Mouse (Mus musculus) embryo, embryonic 10.5 days (tissue): ENCODE results near the gene Gtf3c2.
"Not testable (repeated sequence)": the region's sequence is repeated elsewhere in the genome, so short reads cannot be mapped to it uniquely, and the experiment has no call there.

Experiments
- DNase-seq: peaks from one replicate; pipeline ENCODE4 v3.0.0-alpha.2; 2015; ENCODE audit warnings: low spot score

Gtf3c2 gene

GRCm38 (mm10) chr5:31179766-31180630 lies at the start of gene Gtf3c2, which contains the start of gene Gm29609:
Gtf3c2 (minus strand) TSS chr5:31180144.
Gm29609 (minus strand) TSS chr5:31179911.
- peak; percentile 96 for DNase-seq

DNA sequence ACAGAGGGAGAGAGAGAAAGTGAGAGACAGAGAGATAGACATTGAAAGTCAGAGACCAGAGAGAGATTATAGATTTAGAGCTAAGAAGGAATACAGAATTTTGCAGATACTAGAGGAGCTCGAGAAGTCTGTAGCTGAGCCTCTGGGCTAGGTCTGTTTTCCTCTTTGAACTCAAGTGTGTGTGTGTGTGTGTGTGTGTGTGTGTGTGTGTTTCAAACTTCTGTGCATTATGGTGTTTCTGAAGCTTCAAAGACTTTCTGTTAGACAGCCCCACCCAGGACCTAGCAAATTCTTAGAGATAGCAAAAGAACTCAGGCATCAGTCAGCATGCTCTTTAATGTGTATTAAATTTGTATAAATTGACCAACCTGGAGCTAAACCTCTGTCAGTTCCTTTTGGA lies 46.7 kb upstream of the Gtf3c2 start:
- DNase-seq = no peak

- DNase-seq = no peak
These were observed 42.8 kb upstream of the Gtf3c2 start for GRCm38 (mm10) chr5:31222696-31223095.

GRCm38 (mm10) chr5:31221304-31221945 lies 41.5 kb upstream of the Gtf3c2 start:
- DNase-seq = peak; percentile 87

GRCm38 (mm10) chr5:31220448-31221303 lies 40.7 kb upstream of the Gtf3c2 start, which contains the start of gene Ppm1g:
Ppm1g (minus strand) TSS chr5:31220687.
- peak; percentile 97 for DNase-seq

DNA sequence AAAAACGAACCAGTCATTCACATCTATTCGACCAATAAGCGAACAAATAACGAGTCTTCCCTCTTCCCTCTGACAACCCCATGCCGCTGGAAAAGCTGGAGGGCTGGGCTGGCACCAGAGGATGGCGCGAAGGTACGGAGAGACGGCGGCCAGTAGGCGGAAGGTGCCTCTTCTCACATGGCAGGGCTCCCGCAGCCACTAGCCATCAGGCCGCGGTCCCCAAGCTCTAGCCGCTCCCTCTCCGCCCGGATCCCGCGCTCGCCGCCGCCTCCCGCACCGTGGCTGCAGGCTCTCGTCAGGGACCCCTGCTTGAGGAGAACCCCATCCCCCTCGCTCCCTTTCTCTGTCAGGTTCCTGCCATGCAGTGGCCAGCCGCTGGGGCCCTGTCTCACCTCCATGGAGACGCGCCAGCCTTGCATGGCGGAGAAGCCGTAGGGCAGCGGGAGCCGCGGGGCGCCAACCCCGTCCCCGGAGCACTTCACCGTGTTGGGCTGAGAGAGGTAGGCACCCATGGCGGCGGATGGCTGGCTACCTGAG lies 40.0 kb upstream of the Gtf3c2 start:
- peak; percentile 64 for DNase-seq

DNA sequence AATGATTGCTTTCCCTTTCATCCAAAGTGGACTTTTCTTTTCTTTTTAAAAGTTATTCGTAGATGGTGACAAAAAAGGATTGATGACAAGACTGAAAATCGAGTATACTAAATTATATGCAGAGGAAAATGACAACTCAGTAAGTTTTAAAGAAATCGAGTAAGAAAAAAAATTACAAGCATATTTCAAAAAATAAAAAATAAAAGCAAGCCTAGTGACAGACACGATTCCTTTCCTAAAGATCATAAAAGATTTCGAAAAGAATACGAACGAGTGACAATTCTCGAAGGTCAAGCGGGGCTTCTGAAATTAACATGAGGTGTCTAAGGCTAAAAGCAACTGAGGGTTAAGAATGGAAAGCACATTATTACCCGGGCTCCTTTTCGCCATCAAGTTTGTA lies 39.5 kb upstream of the Gtf3c2 start:
- DNase-seq = no peak

DNA sequence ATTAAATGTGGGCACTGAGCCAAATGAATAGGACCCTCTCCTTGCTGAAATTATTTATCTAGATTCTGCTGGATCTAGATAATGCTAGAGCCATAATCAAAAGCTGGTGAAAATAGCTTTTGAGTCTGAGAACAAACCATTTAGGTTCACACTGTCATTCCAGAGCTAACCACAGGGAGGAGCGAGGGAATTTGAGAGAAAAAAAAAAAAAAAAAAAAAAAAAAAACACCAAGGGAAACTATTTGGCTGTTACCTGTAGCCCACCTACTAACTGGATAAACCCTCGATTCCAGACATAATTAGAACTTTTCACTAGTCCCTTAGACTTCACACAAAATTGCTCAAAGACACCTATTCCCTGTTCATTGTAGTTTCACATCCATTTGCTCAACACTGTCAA lies 39.1 kb upstream of the Gtf3c2 start:
- peak; percentile 60 for DNase-seq

- DNase-seq = no peak
These were observed 38.4 kb upstream of the Gtf3c2 start for GRCm38 (mm10) chr5:31218294-31218693.

GRCm38 (mm10) chr5:31216554-31216953 lies 36.6 kb upstream of the Gtf3c2 start:
- DNase-seq = not testable (repeated sequence)

DNA sequence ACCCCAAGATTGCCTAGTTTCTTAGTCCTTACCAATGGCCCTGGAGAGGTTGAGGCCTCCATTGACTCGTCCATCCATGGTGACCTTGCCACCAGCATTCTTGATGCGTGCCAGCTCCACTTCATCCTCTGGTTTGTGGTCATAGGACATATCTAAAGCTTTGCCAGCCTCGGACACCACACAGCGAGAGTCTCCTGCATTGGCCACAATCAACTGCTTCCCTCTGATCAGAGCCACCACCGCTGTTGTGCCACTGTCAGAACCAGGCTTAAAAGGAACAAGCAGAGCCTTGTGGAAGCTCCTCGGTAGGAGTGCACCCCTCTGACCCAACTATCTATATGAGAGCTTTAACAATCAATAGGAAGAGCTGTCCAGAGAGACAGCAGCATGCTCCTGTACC lies 24.5 kb upstream of the Gtf3c2 start:
- DNase-seq = no peak

DNA sequence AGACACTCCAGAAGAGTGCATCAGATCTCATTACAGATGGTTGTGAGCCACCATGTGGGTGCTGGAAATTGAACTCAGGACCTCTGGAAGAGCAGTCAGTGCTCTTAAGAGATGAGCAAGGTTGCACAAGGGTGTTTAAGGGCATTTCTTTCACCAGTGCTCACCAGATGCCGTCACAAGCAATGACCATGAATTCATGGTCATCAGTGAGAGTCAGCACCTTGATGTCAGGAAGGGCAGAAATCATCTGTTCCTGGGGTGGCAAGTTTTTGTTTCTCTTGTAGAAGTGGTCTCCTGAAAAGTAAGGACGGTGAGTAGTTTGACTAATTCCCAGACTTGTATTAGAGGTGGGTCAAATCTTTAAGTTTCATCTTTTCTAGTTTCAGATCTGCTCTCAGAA lies 23.9 kb upstream of the Gtf3c2 start:
- no peak for DNase-seq

DNA sequence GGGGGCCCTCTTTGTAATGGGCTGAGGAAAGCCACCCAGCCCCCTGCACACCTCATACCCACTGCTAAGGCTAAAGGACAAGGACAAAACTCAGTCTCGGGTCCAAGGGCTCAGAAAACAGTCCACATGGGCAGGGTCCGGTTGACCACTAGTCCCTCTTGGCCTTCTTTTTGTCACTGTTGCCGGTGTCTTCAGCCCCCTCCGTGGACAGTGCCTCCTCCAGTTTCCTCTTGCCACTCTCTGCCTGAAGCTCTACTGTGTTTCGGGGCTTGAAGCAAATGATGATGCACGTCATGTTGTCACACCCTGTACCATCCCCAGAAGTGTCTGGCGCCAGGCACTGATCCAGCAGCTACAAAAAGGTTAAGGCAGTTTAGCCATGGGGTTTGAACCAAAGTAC lies 23.0 kb upstream of the Gtf3c2 start:
- no peak for DNase-seq

- peak; percentile 98 for DNase-seq
These were observed 22.0 kb upstream of the Gtf3c2 start, which contains the start of gene Zfp513 for GRCm38 (mm10) chr5:31201742-31202590. Zfp513 (minus strand) TSS chr5:31202303.

GRCm38 (mm10) chr5:31201042-31201741 lies 21.2 kb upstream of the Gtf3c2 start:
- no peak for DNase-seq

- DNase-seq = no peak
These were observed 20.4 kb upstream of the Gtf3c2 start for GRCm38 (mm10) chr5:31200327-31200768.

DNA sequence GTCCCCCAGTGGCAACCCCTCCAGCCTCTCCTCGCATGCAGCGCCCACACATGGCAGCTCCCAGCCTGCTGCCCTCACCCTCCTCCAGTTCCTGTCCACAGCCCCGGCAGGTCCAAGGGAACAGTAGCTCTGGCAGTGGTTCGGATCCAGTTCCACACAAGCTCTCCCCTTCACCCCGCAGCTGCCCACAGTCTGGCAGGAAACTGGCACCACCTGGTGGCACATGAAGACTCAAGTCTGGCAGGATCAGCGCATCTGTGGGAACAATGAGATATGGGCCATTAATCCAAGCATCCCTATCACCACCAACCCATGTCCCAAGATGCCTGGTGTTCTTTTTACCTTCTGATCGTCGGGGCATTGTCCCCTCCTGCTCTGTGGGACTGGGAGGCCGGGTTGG lies 19.9 kb upstream of the Gtf3c2 start:
- no peak for DNase-seq

- no peak for DNase-seq
These were observed 19.5 kb upstream of the Gtf3c2 start for GRCm38 (mm10) chr5:31199321-31199892.

DNA sequence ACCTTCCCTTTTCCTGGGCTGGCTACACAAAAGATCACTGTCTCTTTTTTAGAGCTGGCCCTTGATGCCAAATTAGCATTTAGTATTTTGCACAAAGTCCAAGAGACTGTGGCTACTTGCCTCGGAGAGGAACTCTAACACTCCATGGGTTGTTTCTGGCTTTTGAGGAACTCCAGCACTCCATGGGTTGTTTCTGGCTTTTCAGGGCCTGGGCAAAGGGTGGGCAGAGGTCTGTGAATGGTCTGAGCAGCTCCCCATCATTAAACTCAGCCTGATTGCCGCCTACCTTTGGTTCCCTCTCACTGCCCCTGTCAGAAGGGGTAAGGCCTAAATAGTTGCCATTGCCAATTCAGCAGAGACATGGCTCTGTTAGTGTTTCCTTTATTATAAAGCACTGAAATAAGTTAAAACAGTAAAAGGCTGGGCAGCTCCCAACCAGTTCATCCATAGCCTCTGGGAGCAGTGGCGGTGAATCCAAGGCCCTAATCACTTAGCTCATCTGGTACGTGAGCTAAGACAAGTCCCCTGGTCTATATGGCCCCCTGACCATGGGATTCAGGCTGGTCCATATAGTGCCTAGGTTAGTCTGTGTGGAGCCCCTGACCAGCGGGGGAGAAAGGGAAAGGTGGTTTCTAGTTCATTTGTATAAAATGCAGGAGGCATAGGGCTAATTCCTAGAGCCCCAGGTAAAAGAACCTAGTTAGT lies 18.8 kb upstream of the Gtf3c2 start:
- DNase-seq = no peak
